Mouse (Mus musculus): ENCODE data around the gene 4833439L19Rik. TPM values are rescaled to one million over a fixed set of nuclear protein-coding genes. Genes with fewer than 3 reads are reported as not detected.

4833439L19Rik gene
- total and polyA plus RNA-seq, 3 experiments, result 23.1 to 25.0 (median 23.5) TPM

GRCm38 (mm10) chr13:54608002-54608401 lies 42.8 kb upstream of the 4833439L19Rik start:
- no peak for DNase-seq (ENCODE audit: extremely low read depth)
- Histone ChIP-seq H3K9me3 (replicated peaks; ENCODE audit: low read length) (no peaks in the 10 kb centered on the region), H3K27me3 (replicated peaks) (no peaks in the 10 kb centered on the region), H3K36me3 (replicated peaks in 1 of 2; ENCODE audit: control insufficient read depth in 1 of 2, insufficient read depth in 1 of 2, low read length in 1 of 2) (peaks cover 0 to 18% of the 10 kb centered on the region in 2 experiments), H3K9ac (ENCODE audit: insufficient read depth, low read depth) (no peak overlapping the region), H3K4me2 (ENCODE audit: insufficient read depth, low read depth, poor library complexity, severe bottlenecking) (no peak overlapping the region), H3K4me1 (ENCODE audit: control insufficient read depth in 1 of 2, insufficient read depth in 2 of 2) (peaks cover 0 to 10% of the 10 kb centered on the region in 2 experiments; a peak in 2 of 4 replicates), H3K4me3 (replicated peaks in 1 of 3; ENCODE audit: low read depth in 2 of 3, low read length in 2 of 3, poor library complexity in 1 of 3) (no peak overlapping the region), H3K27ac (ENCODE audit: insufficient read depth, low read depth) (no peak overlapping the region), H3K79me2 (replicated peaks; ENCODE audit: control insufficient read depth, extremely low read depth, insufficient read depth, poor library complexity, severe bottlenecking) (no peaks in the 10 kb centered on the region)
- TF ChIP-seq GABPA (IDR thresholded peaks at IDR 0.05; ENCODE audit: insufficient replicate concordance, low read depth, low read length), result no peak
- TF ChIP-seq UBTF (IDR thresholded peaks at IDR 0.05; ENCODE audit: low read depth, low read length), result no peak
- no peak for TF ChIP-seq JUND (conservative IDR thresholded peaks at IDR 0.05; ENCODE audit: low read depth, low read length)
- no peak for TF ChIP-seq TBP (conservative IDR thresholded peaks at IDR 0.05; ENCODE audit: low read depth, low read length)
- TF ChIP-seq USF2 (conservative IDR thresholded peaks at IDR 0.05; ENCODE audit: low read depth, low read length), result no peak
- TF ChIP-seq CHD2 (IDR thresholded peaks at IDR 0.05; ENCODE audit: low read length), result no peak
- TF ChIP-seq PAX5 (IDR thresholded peaks at IDR 0.05; ENCODE audit: low read length), result no peak
- TF ChIP-seq MAFK (IDR thresholded peaks at IDR 0.05; ENCODE audit: insufficient replicate concordance, low read length), result no peak
- TF ChIP-seq MAZ (IDR thresholded peaks at IDR 0.05; ENCODE audit: low read depth, low read length), result no peak
- no peak for TF ChIP-seq ZNF384 (IDR thresholded peaks at IDR 0.05; ENCODE audit: low read depth, low read length)
- TF ChIP-seq EP300 (IDR thresholded peaks at IDR 0.05; ENCODE audit: low read length), result no peak
- TF ChIP-seq TCF12 (IDR thresholded peaks at IDR 0.05; ENCODE audit: low read depth, low read length), result no peak
- in situ Hi-C loops (cut with MboI; ENCODE audit: low pct_ligation_motif_present, low pct_unique_long_range_greater_than_20kb, low sequenced_read_pairs), result no loop called here
- dilution Hi-C loops (cut with MboI; ENCODE audit: extremely low pct_ligation_motif_present, extremely low pct_unique_long_range_greater_than_20kb, low sequenced_read_pairs), result no loop called here

GRCm38 (mm10) chr13:54607204-54607603 lies 42.0 kb upstream of the 4833439L19Rik start:
- H3K9me3 ChIP-seq (replicated peaks; ENCODE audit: low read length), result no peaks in the 10 kb centered on the region
- peaks cover 0 to 10% of the 10 kb centered on the region in 2 experiments; a peak in 2 of 4 replicates for H3K4me1 ChIP-seq (ENCODE audit: control insufficient read depth in 1 of 2, insufficient read depth in 2 of 2)
- H3K27ac ChIP-seq (ENCODE audit: insufficient read depth, low read depth), result no peak overlapping the region
- peaks cover 0 to 18% of the 10 kb centered on the region in 2 experiments for H3K36me3 ChIP-seq (replicated peaks in 1 of 2; ENCODE audit: control insufficient read depth in 1 of 2, insufficient read depth in 1 of 2, low read length in 1 of 2)
- no peaks in the 10 kb centered on the region for H3K27me3 ChIP-seq (replicated peaks)
- no peak overlapping the region for H3K4me3 ChIP-seq (replicated peaks in 1 of 3; ENCODE audit: low read depth in 2 of 3, low read length in 2 of 3, poor library complexity in 1 of 3)
- dilution Hi-C loops (cut with MboI; ENCODE audit: extremely low pct_ligation_motif_present, extremely low pct_unique_long_range_greater_than_20kb, low sequenced_read_pairs), result no loop called here
- no peak overlapping the region for H3K9ac ChIP-seq (ENCODE audit: insufficient read depth, low read depth)
- TF ChIP-seq USF1 (IDR thresholded peaks at IDR 0.05; ENCODE audit: low read depth, low read length) (no peak), NRF1 (IDR thresholded peaks at IDR 0.05; ENCODE audit: low read depth, low read length) (no peak), MXI1 (IDR thresholded peaks at IDR 0.05; ENCODE audit: low read depth, low read length) (no peak), ZMIZ1 (IDR thresholded peaks at IDR 0.05; ENCODE audit: low read depth, low read length) (no peak), POLR2AphosphoS2 (IDR thresholded peaks at IDR 0.05; ENCODE audit: low read depth, low read length) (no peak), ZKSCAN1 (IDR thresholded peaks at IDR 0.05; ENCODE audit: borderline replicate concordance, low read depth, low read length) (no peak), ZNF384 (IDR thresholded peaks at IDR 0.05; ENCODE audit: low read depth, low read length) (no peak), SIN3A (IDR thresholded peaks at IDR 0.05; ENCODE audit: low read length) (no peak), E2F4 (IDR thresholded peaks at IDR 0.05; ENCODE audit: insufficient replicate concordance, low read depth, low read length) (no peak), MAZ (IDR thresholded peaks at IDR 0.05; ENCODE audit: low read depth, low read length) (no peak), POLR2A (IDR thresholded peaks at IDR 0.05; ENCODE audit: low read depth, low read length) (no peak), ETS1 (conservative IDR thresholded peaks at IDR 0.05; ENCODE audit: low read depth, low read length) (no peak), RAD21 (IDR thresholded peaks at IDR 0.05; ENCODE audit: low read depth, low read length) (no peak), MYC (IDR thresholded peaks at IDR 0.05; ENCODE audit: low read depth, low read length) (no peak), ZC3H11A (IDR thresholded peaks at IDR 0.05; ENCODE audit: low read depth, low read length) (no peak), RCOR1 (conservative IDR thresholded peaks at IDR 0.05; ENCODE audit: low read depth, low read length) (no peak), GABPA (IDR thresholded peaks at IDR 0.05; ENCODE audit: insufficient replicate concordance, low read depth, low read length) (no peak), MEF2A (IDR thresholded peaks at IDR 0.05; ENCODE audit: borderline replicate concordance, low read depth, low read length) (no peak)
- no peak overlapping the region for H3K4me2 ChIP-seq (ENCODE audit: insufficient read depth, low read depth, poor library complexity, severe bottlenecking)
- no peaks in the 10 kb centered on the region for H3K79me2 ChIP-seq (replicated peaks; ENCODE audit: control insufficient read depth, extremely low read depth, insufficient read depth, poor library complexity, severe bottlenecking)
- in situ Hi-C loops (cut with MboI; ENCODE audit: low pct_ligation_motif_present, low pct_unique_long_range_greater_than_20kb, low sequenced_read_pairs), result no loop called here
- DNase-seq (ENCODE audit: extremely low read depth), result no peak

Measured in CH12.LX (cell line).